Mouse (Mus musculus): ENCODE data around the gene Mgme1.

- TF ChIP-seq CTCF (IDR thresholded peaks at IDR 0.05; ENCODE audit: low read depth) (no peak), EP300 (optimal IDR thresholded peaks at IDR 0.05) (no peak)
Measured at GRCm38 (mm10) chr2:144330352-144330959, 60.0 kb downstream of the Mgme1 start.
